Mouse (Mus musculus): ENCODE measurements around the gene Cep290. TPM values are rescaled to one million over a fixed set of nuclear protein-coding genes. Genes with fewer than 3 reads are reported as not detected.
A peak's percentile ranks its signal among the peaks of the same experiment; 100 is the strongest.

The Cep290 gene
- 6.5 and 6.6 TPM in 2 replicates for polyA plus RNA-seq (2015; fragmentation: Nextera tagmentation; extraction: Ambion mirVana)

- H3K9ac ChIP-seq: peak within 1 kb of the TSS; percentile 88
- H3K4me1 ChIP-seq (replicated peaks): peaks cover 8% of the 10 kb centered on the region
- H3K27ac ChIP-seq: peak within 1 kb of the TSS; percentile 81
- under 1% methylated on average over 63 of the region's 63 CpGs for WGBS
- peak within 1 kb of the TSS; percentile 78 for H3K4me3 ChIP-seq
- H3K9me3 ChIP-seq: no peaks in the 10 kb centered on the region
- ATAC-seq (ENCODE audit: low FRiP score): peak; percentile 99
- peaks cover 4% of the 10 kb centered on the region; the same call in 1 of the 2 replicates for H3K36me3 ChIP-seq
- H3K27me3 ChIP-seq: no peaks in the 10 kb centered on the region
- H3K4me2 ChIP-seq: peak within 1 kb of the TSS; percentile 78
Observed at GRCm38 (mm10) chr10:100487097-100487978, at the start of gene Cep290, which contains the start of gene Tmtc3. Cep290 (plus strand) TSS chr10:100487558. Tmtc3 (minus strand) TSS chr10:100487350.

GRCm38 (mm10) chr10:100449394-100449793, 38.0 kb upstream of the Cep290 start:
- H3K4me1 ChIP-seq (replicated peaks): no peaks in the 10 kb centered on the region
- no peak overlapping the region for H3K4me2 ChIP-seq
- peaks cover 17% of the 10 kb centered on the region for H3K36me3 ChIP-seq
- no peaks in the 10 kb centered on the region for H3K9me3 ChIP-seq
- no peaks in the 10 kb centered on the region for H3K27me3 ChIP-seq
- H3K4me3 ChIP-seq: no peak overlapping the region
- H3K27ac ChIP-seq: no peak overlapping the region
- no peak overlapping the region for H3K9ac ChIP-seq
- ATAC-seq (ENCODE audit: low FRiP score): no peak

GRCm38 (mm10) chr10:100460515-100460914, 26.8 kb upstream of the Cep290 start:
- H3K9me3 ChIP-seq: no peaks in the 10 kb centered on the region
- H3K27me3 ChIP-seq: no peaks in the 10 kb centered on the region
- H3K36me3 ChIP-seq: peaks cover 24% of the 10 kb centered on the region
- no peak overlapping the region for H3K4me2 ChIP-seq
- H3K9ac ChIP-seq: no peak overlapping the region
- no peaks in the 10 kb centered on the region for H3K4me1 ChIP-seq (replicated peaks)
- no peak overlapping the region for H3K27ac ChIP-seq
- ATAC-seq (ENCODE audit: low FRiP score): no peak
- H3K4me3 ChIP-seq: no peak overlapping the region

- H3K4me2 ChIP-seq: no peak overlapping the region
- no peak overlapping the region for H3K4me3 ChIP-seq
- WGBS: 56% methylated on average over 3 of the region's 3 CpGs
- no peak overlapping the region for H3K9ac ChIP-seq
- no peak for ATAC-seq (ENCODE audit: low FRiP score)
- no peaks in the 10 kb centered on the region for H3K4me1 ChIP-seq (replicated peaks)
- no peaks in the 10 kb centered on the region for H3K27me3 ChIP-seq
- no peak overlapping the region for H3K27ac ChIP-seq
- no peaks in the 10 kb centered on the region for H3K9me3 ChIP-seq
- H3K36me3 ChIP-seq: peaks cover 26% of the 10 kb centered on the region
Observed at GRCm38 (mm10) chr10:100475040-100475439, 12.3 kb upstream of the Cep290 start.

- H3K27ac ChIP-seq: no peak overlapping the region
- no peaks in the 10 kb centered on the region for H3K4me1 ChIP-seq (replicated peaks)
- H3K27me3 ChIP-seq: no peaks in the 10 kb centered on the region
- no peak overlapping the region for H3K9ac ChIP-seq
- H3K36me3 ChIP-seq: peaks cover 13% of the 10 kb centered on the region
- H3K9me3 ChIP-seq: no peaks in the 10 kb centered on the region
- no peak overlapping the region for H3K4me2 ChIP-seq
- 96% methylated on average over 3 of the region's 3 CpGs for WGBS
- no peak overlapping the region for H3K4me3 ChIP-seq
- ATAC-seq (ENCODE audit: low FRiP score): no peak
Observed at GRCm38 (mm10) chr10:100479538-100479937, 7.8 kb upstream of the Cep290 start.

- Histone ChIP-seq H3K36me3 (peaks cover 4% of the 10 kb centered on the region; the same call in 1 of the 2 replicates), H3K4me3 (peak overlapping the region; percentile 78), H3K9me3 (no peaks in the 10 kb centered on the region), H3K4me2 (peak overlapping the region; percentile 78), H3K9ac (peak overlapping the region; percentile 88), H3K27me3 (no peaks in the 10 kb centered on the region), H3K27ac (peak overlapping the region; percentile 81), H3K4me1 (replicated peaks) (peaks cover 8% of the 10 kb centered on the region)
- under 1% methylated on average over 13 of the region's 13 CpGs for WGBS
- no peak for ATAC-seq (ENCODE audit: low FRiP score)
Observed at GRCm38 (mm10) chr10:100486701-100487096, 659 bp upstream of the Cep290 start.

GRCm38 (mm10) chr10:100491916-100492315, 4.6 kb downstream of the Cep290 start:
- H3K9me3 ChIP-seq: no peaks in the 10 kb centered on the region
- WGBS: 97% methylated on average over 7 of the region's 7 CpGs
- H3K36me3 ChIP-seq: peaks cover 24% of the 10 kb centered on the region
- H3K4me1 ChIP-seq (replicated peaks): peaks cover 5% of the 10 kb centered on the region
- H3K4me3 ChIP-seq: no peak overlapping the region
- no peak overlapping the region for H3K9ac ChIP-seq
- no peak overlapping the region for H3K27ac ChIP-seq
- no peak overlapping the region for H3K4me2 ChIP-seq
- no peak for ATAC-seq (ENCODE audit: low FRiP score)
- H3K27me3 ChIP-seq: no peaks in the 10 kb centered on the region

- Histone ChIP-seq H3K4me2 (no peak overlapping the region), H3K36me3 (peaks cover 59% of the 10 kb centered on the region), H3K4me1 (replicated peaks) (no peaks in the 10 kb centered on the region), H3K9ac (no peak overlapping the region), H3K27me3 (no peaks in the 10 kb centered on the region), H3K27ac (no peak overlapping the region), H3K9me3 (no peaks in the 10 kb centered on the region), H3K4me3 (no peak overlapping the region)
- 90% methylated on average over 3 of the region's 3 CpGs for WGBS
- no peak for ATAC-seq (ENCODE audit: low FRiP score)
Observed at GRCm38 (mm10) chr10:100498309-100498708, 11.0 kb downstream of the Cep290 start.

- Histone ChIP-seq H3K4me1 (replicated peaks) (no peaks in the 10 kb centered on the region), H3K36me3 (peaks cover 23% of the 10 kb centered on the region), H3K4me2 (no peak overlapping the region), H3K27ac (no peak overlapping the region), H3K27me3 (no peaks in the 10 kb centered on the region), H3K4me3 (no peak overlapping the region), H3K9ac (no peak overlapping the region), H3K9me3 (no peaks in the 10 kb centered on the region)
- ATAC-seq (ENCODE audit: low FRiP score): no peak
- WGBS: 84% methylated on average over 1 of the region's 1 CpGs
Observed at GRCm38 (mm10) chr10:100508170-100508569, 20.8 kb downstream of the Cep290 start.

GRCm38 (mm10) chr10:100521617-100522016, 34.3 kb downstream of the Cep290 start:
- no peak for ATAC-seq (ENCODE audit: low FRiP score)

GRCm38 (mm10) chr10:100522330-100522729, 35.0 kb downstream of the Cep290 start:
- no peak for ATAC-seq (ENCODE audit: low FRiP score)
- peaks cover 20% of the 10 kb centered on the region for H3K36me3 ChIP-seq
- no peaks in the 10 kb centered on the region for H3K27me3 ChIP-seq
- H3K4me2 ChIP-seq: no peak overlapping the region
- no peak overlapping the region for H3K4me3 ChIP-seq
- 86% methylated on average over 9 of the region's 9 CpGs for WGBS
- no peak overlapping the region for H3K9ac ChIP-seq
- H3K9me3 ChIP-seq: no peaks in the 10 kb centered on the region
- no peak overlapping the region for H3K27ac ChIP-seq
- H3K4me1 ChIP-seq (replicated peaks): no peaks in the 10 kb centered on the region

More at GRCm38 (mm10) chr10:100521617-100522016, 34.3 kb downstream of the Cep290 start:
- peaks cover 20% of the 10 kb centered on the region for H3K36me3 ChIP-seq
- H3K4me1 ChIP-seq (replicated peaks): no peaks in the 10 kb centered on the region
- WGBS: 93% methylated on average over 4 of the region's 4 CpGs
- H3K9me3 ChIP-seq: no peaks in the 10 kb centered on the region
- H3K27me3 ChIP-seq: no peaks in the 10 kb centered on the region
- H3K9ac ChIP-seq: no peak overlapping the region
- no peak overlapping the region for H3K4me3 ChIP-seq
- H3K27ac ChIP-seq: no peak overlapping the region
- no peak overlapping the region for H3K4me2 ChIP-seq

- WGBS: 92% methylated on average over 9 of the region's 9 CpGs
- no peaks in the 10 kb centered on the region for H3K9me3 ChIP-seq
- no peak overlapping the region for H3K4me3 ChIP-seq
- no peak overlapping the region for H3K4me2 ChIP-seq
- ATAC-seq (ENCODE audit: low FRiP score): no peak
- no peak overlapping the region for H3K9ac ChIP-seq
- H3K27ac ChIP-seq: no peak overlapping the region
- H3K4me1 ChIP-seq (replicated peaks): no peaks in the 10 kb centered on the region
- H3K27me3 ChIP-seq: no peaks in the 10 kb centered on the region
- peaks cover 13% of the 10 kb centered on the region for H3K36me3 ChIP-seq
Observed at GRCm38 (mm10) chr10:100524499-100525390, 37.4 kb downstream of the Cep290 start.
